Mouse (Mus musculus) intestine, postnatal 0 days (tissue): ENCODE results near the gene Cd247. TPM values are rescaled to one million over a fixed set of nuclear protein-coding genes. Genes with fewer than 3 reads are reported as not detected.

Source experiments
- ATAC-seq: fragments of 200-750 bp; cut with Nextera tagmentation; 2 replicates; pipeline ENCODE4 v1.8.0; 2017; ENCODE audit warnings: mild to moderate bottlenecking, moderate TSS enrichment, moderate library complexity
- H3K27ac ChIP-seq: fragments of 300-500 bp; sonication (generic); 2 replicates; pipeline ENCODE4 v1.5.1; 2014; ENCODE audit warnings: mild to moderate bottlenecking, low read depth, low read length, moderate library complexity
- H3K27me3 ChIP-seq: fragments of 300-500 bp; sonication (generic); replicated peaks from 2 replicates; pipeline ENCODE4 v1.6.1; 2014; ENCODE audit warnings: low read length, mixed read lengths; ENCODE audit not compliant: control insufficient read depth, insufficient read depth
- H3K36me3 ChIP-seq: fragments of 300-500 bp; sonication (generic); 2 replicates; pipeline ENCODE4 v1.6.1; 2014; ENCODE audit warnings: mild to moderate bottlenecking, moderate library complexity; ENCODE audit not compliant: control insufficient read depth, insufficient read depth
- H3K4me1 ChIP-seq: fragments of 300-500 bp; sonication (generic); replicated peaks from 2 replicates; pipeline ENCODE4 v1.6.1; 2014; ENCODE audit warnings: antibody characterized with exemption, low read length, mixed read lengths; ENCODE audit not compliant: control insufficient read depth, insufficient read depth
- H3K4me2 ChIP-seq: fragments of 300-500 bp; sonication (generic); replicated peaks from 2 replicates; pipeline ENCODE4 v1.6.1; 2014; ENCODE audit warnings: low read depth, mild to moderate bottlenecking, moderate library complexity
- H3K4me3 ChIP-seq: fragments of 300-500 bp; sonication (generic); 2 replicates; pipeline ENCODE4 v1.5.1; 2014; ENCODE audit warnings: low read depth, low read length
- H3K9ac ChIP-seq: fragments of 300-500 bp; sonication (generic); 2 replicates; pipeline ENCODE4 v1.6.1; 2014; ENCODE audit warnings: mild to moderate bottlenecking, low read depth, low read length
- H3K9me3 ChIP-seq: fragments of 300-500 bp; sonication (generic); 2 replicates; pipeline ENCODE4 v1.6.1; 2016; ENCODE audit warnings: mixed run types; ENCODE audit not compliant: control insufficient read depth
- CTCF ChIP-seq: sonication (generic); IDR thresholded peaks from 2 replicates; pipeline ENCODE4 v1.5.1; 2016; ENCODE audit warnings: low read depth, mild to moderate bottlenecking, control low read depth, antibody characterized with exemption, moderate library complexity
- WGBS: fragments of 180-500 bp; shearing (Covaris S2); extraction: QIAGEN DNeasy Blood & Tissue Kit; methylation state at CpG from one replicate; pipeline ENCODE4 v1.1.7; 2014; 5-methylcytosine and 5-hydroxymethylcytosine counted together
- polyA plus RNA-seq: library from polyadenylated mRNA; unstranded; fragments of >200 nt; fragmentation: Nextera tagmentation; extraction: Ambion mirVana; gene quantifications from 2 replicates; pipeline ENCODE4 v1.2.1, GENCODE M21; 2015

Cd247 gene
- polyA plus RNA-seq, 1 experiment from 2014 or later: 0.50 TPM

DNA sequence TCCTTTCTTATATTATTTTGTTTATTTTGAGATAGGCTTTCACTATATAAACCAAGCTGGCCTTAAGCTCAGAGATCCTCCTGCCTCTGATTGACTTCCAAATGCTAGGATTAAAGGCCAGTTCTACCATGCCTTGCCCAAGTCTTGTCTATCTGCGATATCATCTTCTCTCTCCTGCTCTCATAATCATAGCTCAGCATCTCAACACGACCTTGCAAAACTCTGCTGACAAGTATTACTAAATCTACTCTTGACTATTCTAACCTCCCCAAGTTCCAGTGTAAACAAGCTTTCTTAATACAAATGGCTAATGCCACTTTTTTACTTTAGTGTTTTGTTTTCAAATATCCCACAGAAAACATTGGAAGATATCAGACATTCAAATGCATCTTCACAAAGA, 119.7 kb downstream of the Cd247 start:
- Histone ChIP-seq H3K4me1 (no peaks in the 10 kb centered on the region), H3K36me3 (peaks cover 17% of the 10 kb centered on the region; the same call in 1 of the 2 replicates), H3K9me3 (no peaks in the 10 kb centered on the region), H3K27me3 (no peaks in the 10 kb centered on the region), H3K4me3 (no peak overlapping the region), H3K27ac (no peak overlapping the region), H3K9ac (no peak overlapping the region), H3K4me2 (no peak overlapping the region)
- no peak for ATAC-seq
- no peak for TF ChIP-seq CTCF
- WGBS: 91% methylated on average over 2 of the region's 2 CpGs

DNA sequence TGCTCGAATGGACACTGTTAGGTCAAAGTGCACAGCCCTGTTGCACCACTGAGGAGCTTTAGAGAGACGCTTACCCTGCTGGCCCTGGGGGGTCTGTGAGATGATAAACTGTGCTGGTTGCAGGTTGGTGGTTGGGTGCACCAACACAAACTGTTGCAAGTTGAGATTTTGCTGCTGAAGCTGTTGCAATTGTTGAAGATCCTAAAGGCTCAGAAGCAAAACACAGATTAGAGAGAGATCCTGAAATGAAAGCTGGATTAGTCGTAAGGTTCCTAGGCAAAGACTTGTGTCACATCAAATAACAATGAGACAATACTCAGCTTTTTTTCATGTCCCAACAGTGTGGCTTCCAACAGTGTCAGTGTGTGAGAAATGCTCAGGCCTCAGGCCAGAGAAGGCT, 120.3 kb downstream of the Cd247 start:
- Histone ChIP-seq H3K9me3 (no peaks in the 10 kb centered on the region), H3K9ac (no peak overlapping the region), H3K4me2 (no peak overlapping the region), H3K4me1 (no peaks in the 10 kb centered on the region), H3K27ac (no peak overlapping the region), H3K36me3 (peaks cover 17% of the 10 kb centered on the region; the same call in 1 of the 2 replicates), H3K4me3 (no peak overlapping the region), H3K27me3 (no peaks in the 10 kb centered on the region)
- TF ChIP-seq CTCF: no peak
- no peak for ATAC-seq
- 84% methylated on average over 3 of the region's 3 CpGs for WGBS

DNA sequence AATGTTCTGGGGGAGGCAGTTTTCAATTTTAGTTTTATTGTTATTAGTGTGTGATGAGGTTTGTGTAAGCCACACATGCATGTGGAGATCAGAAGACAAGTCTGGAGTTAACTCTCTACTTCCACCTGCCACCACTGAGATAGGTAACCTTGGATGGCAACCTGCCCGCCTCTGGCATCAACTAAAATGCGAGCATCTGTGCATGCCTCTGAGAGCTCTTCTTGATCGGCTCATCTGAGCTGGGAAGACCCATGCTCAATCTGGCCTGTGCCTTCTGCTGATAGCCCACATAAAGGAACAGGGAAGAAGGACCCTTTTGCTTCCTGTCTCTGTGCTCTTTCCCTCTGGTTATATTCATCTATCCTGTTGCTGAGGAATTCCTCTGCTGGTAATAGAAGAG, 121.0 kb downstream of the Cd247 start:
- WGBS: 93% methylated on average over 3 of the region's 3 CpGs
- H3K4me3 ChIP-seq: no peak overlapping the region
- H3K27me3 ChIP-seq: no peaks in the 10 kb centered on the region
- no peak for TF ChIP-seq CTCF
- H3K9ac ChIP-seq: no peak overlapping the region
- no peak overlapping the region for H3K4me2 ChIP-seq
- H3K27ac ChIP-seq: no peak overlapping the region
- H3K9me3 ChIP-seq: no peaks in the 10 kb centered on the region
- H3K4me1 ChIP-seq: no peaks in the 10 kb centered on the region
- peaks cover 17% of the 10 kb centered on the region; the same call in 1 of the 2 replicates for H3K36me3 ChIP-seq
- ATAC-seq: no peak

GRCm38 (mm10) chr1:165913720-165914415, 125.4 kb downstream of the Cd247 start:
- 84% methylated on average over 2 of the region's 2 CpGs for WGBS
- no peak for TF ChIP-seq CTCF
- Histone ChIP-seq H3K27ac (no peak overlapping the region), H3K4me1 (no peaks in the 10 kb centered on the region), H3K4me3 (no peak overlapping the region), H3K9me3 (no peaks in the 10 kb centered on the region), H3K4me2 (no peak overlapping the region), H3K9ac (no peak overlapping the region), H3K36me3 (peaks cover 11% of the 10 kb centered on the region; the same call in 1 of the 2 replicates), H3K27me3 (no peaks in the 10 kb centered on the region)
- ATAC-seq: no peak

DNA sequence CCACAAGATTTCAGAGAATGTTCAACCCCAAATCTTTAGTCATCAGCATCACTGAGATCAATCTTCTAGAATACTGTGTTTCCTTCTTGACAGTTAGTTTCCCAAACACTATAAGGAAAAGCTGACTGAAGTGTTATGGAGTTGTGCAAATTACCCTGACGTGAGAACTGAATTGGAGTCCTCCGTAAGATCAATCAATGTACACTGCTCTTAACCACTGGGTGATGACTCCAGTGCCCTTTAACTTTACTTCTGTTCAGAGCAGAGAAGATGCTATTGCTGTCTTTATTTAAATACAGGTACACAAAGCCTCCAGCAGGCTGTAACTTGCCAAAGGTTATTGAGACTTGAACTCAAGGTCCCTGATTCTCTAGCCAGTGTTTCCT, 125.9 kb downstream of the Cd247 start:
- no peak overlapping the region for H3K4me3 ChIP-seq
- ATAC-seq: no peak
- H3K4me2 ChIP-seq: no peak overlapping the region
- no peaks in the 10 kb centered on the region for H3K27me3 ChIP-seq
- no peak for TF ChIP-seq CTCF
- WGBS: 78% methylated on average over 2 of the region's 2 CpGs
- peaks cover 11% of the 10 kb centered on the region; the same call in 1 of the 2 replicates for H3K36me3 ChIP-seq
- H3K4me1 ChIP-seq: no peaks in the 10 kb centered on the region
- H3K9me3 ChIP-seq: no peaks in the 10 kb centered on the region
- no peak overlapping the region for H3K27ac ChIP-seq
- H3K9ac ChIP-seq: no peak overlapping the region

- Histone ChIP-seq H3K4me3 (no peak overlapping the region), H3K27ac (no peak overlapping the region), H3K9ac (no peak overlapping the region), H3K27me3 (no peaks in the 10 kb centered on the region), H3K4me2 (no peak overlapping the region), H3K4me1 (no peaks in the 10 kb centered on the region), H3K36me3 (peaks cover 8% of the 10 kb centered on the region; the same call in 1 of the 2 replicates), H3K9me3 (no peaks in the 10 kb centered on the region)
- 77% methylated on average over 3 of the region's 3 CpGs for WGBS
- no peak for TF ChIP-seq CTCF
- ATAC-seq: no peak
Observed at GRCm38 (mm10) chr1:165921026-165921425, 132.5 kb downstream of the Cd247 start.

DNA sequence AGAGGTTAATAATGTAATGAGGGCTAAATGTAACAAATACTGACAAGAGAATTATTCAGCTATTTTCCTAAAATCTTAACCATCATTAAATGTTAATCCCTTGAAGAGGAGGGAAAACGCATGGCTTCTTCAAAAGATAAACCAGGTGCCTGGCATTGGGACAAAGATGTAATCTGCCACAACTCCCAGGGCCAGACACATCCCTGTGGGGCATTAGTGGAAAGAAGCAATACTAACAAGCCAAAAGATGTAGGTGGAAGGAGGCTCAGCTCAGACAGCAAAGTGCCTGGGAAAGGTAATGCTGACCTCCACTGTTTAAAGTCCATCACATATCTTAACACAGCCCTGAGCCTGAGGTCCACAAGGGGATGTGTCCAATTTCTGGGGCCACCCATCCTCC, 134.0 kb downstream of the Cd247 start:
- TF ChIP-seq CTCF: no peak
- Histone ChIP-seq H3K36me3 (no peaks in the 10 kb centered on the region), H3K27me3 (no peaks in the 10 kb centered on the region), H3K4me2 (no peak overlapping the region), H3K9ac (no peak overlapping the region), H3K27ac (no peak overlapping the region), H3K4me1 (no peaks in the 10 kb centered on the region), H3K4me3 (no peak overlapping the region), H3K9me3 (no peaks in the 10 kb centered on the region)
- no peak for ATAC-seq
- WGBS: 87% methylated on average over 1 of the region's 1 CpGs
